Mouse (Mus musculus) Patski (cell line): Measurements from ENCODE around the gene Gm20929. TPM values are rescaled to one million over a fixed set of nuclear protein-coding genes. Genes with fewer than 3 reads are reported as not detected.
"Not testable (repeated sequence)": the region's sequence is repeated elsewhere in the genome, so short reads cannot be mapped to it uniquely, and the experiment has no call there.

Source experiments
- ATAC-seq: fragments of 100-300 bp; one replicate; pipeline ENCODE4 v1.8.0; 2021
- CTCF ChIA-PET: fragments of 350-600 bp; sonication (Branson Sonifier 250); formaldehyde crosslinking; loops from one replicate; lab custom pipeline; 2022; ENCODE audit warnings: inconsistent platforms; lab: Charles Lee
- POLR2A ChIA-PET: fragments of 350-600 bp; sonication (Branson Sonifier 250); formaldehyde crosslinking; loops from one replicate; lab custom pipeline; 2022; ENCODE audit warnings: antibody characterized with exemption, inconsistent platforms; lab: Charles Lee
- DNase-seq: peaks from one replicate; pipeline ENCODE4 v3.0.0-alpha.2; 2011; ENCODE audit warnings: low read depth, low spot score
- H3K27me3 ChIP-seq: fragments of 371-371 bp; one replicate; pipeline ENCODE4 v1.5.1; 2021
- in situ Hi-C: fragments of 300-500 bp; cut with MboI; formaldehyde crosslinking; loops from 3 replicates; pipeline ENCODE4 v1.11.1; 2018; ENCODE audit warnings: low pct_unique_long_range_greater_than_20kb, mixed read lengths
- polyA plus RNA-seq: library from polyadenylated mRNA; unstranded; gene quantifications from one replicate; pipeline ENCODE4 v1.2.3, GENCODE M21; 2021

Gm20929 gene
- polyA plus RNA-seq = not detected

- POLR2A ChIA-PET, CTCF ChIA-PET, in situ Hi-C loops, H3K27me3 ChIP-seq, ATAC-seq, DNase-seq: not testable (repeated sequence)
Observed at GRCm38 (mm10) chrY:53843649-53844048, at the start of gene Gm20929. Gm20929 (plus strand) TSS chrY:53843949.
